Mouse (Mus musculus): ENCODE measurements at regions not wholly inside any gene's neighbourhood (a gene's known extent, or its start where the extent isn't known, plus 50 kb on each side); places are given as distances from the start of the nearest gene placed in this dataset.

DNA sequence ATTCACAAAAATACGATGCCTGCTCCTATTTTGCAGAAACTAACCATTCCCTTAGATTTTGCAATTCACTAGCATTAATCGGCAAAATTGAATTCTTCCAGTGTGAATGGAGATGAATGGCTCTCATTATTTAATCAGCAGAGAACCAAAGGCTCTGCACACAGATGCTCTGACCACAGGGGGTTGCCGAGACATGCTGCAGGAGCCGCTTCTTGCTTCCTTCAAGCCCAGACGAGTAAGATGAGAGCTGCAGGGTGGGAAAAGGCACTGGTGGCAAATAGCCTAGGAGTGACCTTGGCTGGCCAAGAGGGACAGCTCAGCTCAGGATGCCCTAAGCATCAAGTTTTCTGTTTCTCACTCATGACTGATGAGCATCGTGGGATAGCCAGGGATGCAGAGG, 170.0 kb downstream of the Prdm2 start:
- no peak for TF ChIP-seq GATA1 (IDR thresholded peaks at IDR 0.05; ENCODE audit: low read length)
- no peak for TF ChIP-seq TAL1 (IDR thresholded peaks at IDR 0.05; ENCODE audit: low read length)
